Comparison of ENCODE assay signal across 8 mouse cellular contexts in the genomic region with DNA sequence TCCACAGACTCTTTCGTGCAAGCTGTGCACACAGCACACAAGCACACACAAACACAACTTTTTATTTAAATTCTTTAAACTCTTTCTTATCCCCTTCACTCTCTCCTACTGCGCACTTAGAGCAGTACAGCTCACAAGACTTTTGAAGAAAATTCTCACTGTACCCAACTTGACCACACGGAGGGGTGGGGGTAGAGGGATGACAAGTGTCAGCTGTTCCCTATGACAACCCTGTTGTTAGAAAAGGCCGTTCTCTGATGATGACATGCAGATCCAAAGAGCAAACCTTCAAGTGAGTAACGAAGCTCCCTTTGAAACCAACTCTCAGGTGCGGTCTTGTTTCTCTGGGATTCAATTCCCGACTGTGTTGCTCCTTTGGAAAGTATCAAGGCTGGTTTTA. TPM values are rescaled to one million over a fixed set of nuclear protein-coding genes. Genes with fewer than 3 reads are reported as not detected.
A peak's percentile ranks its signal among the peaks of the same experiment; 100 is the strongest.
DNase-seq lines count a peak whose midpoint lies in the region; ATAC-seq and TF ChIP-seq lines count a peak whose summit lies in the region.

No protein-coding gene starts in this region.

- no peak for TF ChIP-seq CTCF in heart, adult 2 months (IDR thresholded peaks at IDR 0.05)
- TF ChIP-seq CTCF in olfactory bulb, adult 2 months (IDR thresholded peaks at IDR 0.05; ENCODE audit: insufficient read depth, low read depth, low read length): no peak

- H3K9ac ChIP-seq in heart, adult 2 months (ENCODE audit: low read depth, low read length): peak overlapping the region; percentile 21; the same call in 1 of the 2 replicates
- H3K9ac ChIP-seq in limb, embryonic 14.5 days (ENCODE audit: low read depth, low read length, severe bottlenecking): peak overlapping the region; percentile 67

- intact Hi-C loops in heart, adult 2 months (cut with DNase I): loop anchor here (1.0 to 10.0 kb wide), 4 partner anchors 65 to 234 kb away; no protein-coding TSS in a partner anchor
- intact Hi-C loops in heart, postnatal 25 days (cut with DNase I): loop anchor here (1.0 to 5.0 kb wide), 4 partner anchors 65 to 1031 kb away; no protein-coding TSS in a partner anchor

- ATAC-seq in erythroid progenitor cell, adult 5-6 weeks (replicated peaks; ENCODE audit: low FRiP score, poor library complexity, severe bottlenecking): peak; percentile 26; the same call in 1 of the 2 replicates
- ATAC-seq in limb, embryonic 14.5 days (ENCODE audit: low FRiP score, low read depth): no peak

- H3K27ac ChIP-seq in heart, adult 2 months: peak overlapping the region; percentile 94
- no peak overlapping the region for H3K27ac ChIP-seq in limb, embryonic 14.5 days (replicated peaks; ENCODE audit: low read depth, low read length)
- no peak overlapping the region; the same call in 1 of the 2 replicates for H3K27ac ChIP-seq in olfactory bulb, adult 2 months (ENCODE audit: insufficient read depth, low read depth, low read length)

- DNase-seq in heart, adult 2 months: no peak
- no peak for DNase-seq in heart, postnatal 25 days (ENCODE audit: low spot score)
- peak; percentile 54 to 62 for DNase-seq in B cell, adult 2 months
- DNase-seq in limb, embryonic 14.5 days (ENCODE audit: low spot score): no peak
- no peak for DNase-seq in yolk sac, embryonic 10.5 days (ENCODE audit: low spot score)
- DNase-seq in ovary, postnatal 10 days (ENCODE audit: low spot score): no peak

- no peaks in the 10 kb centered on the region for H3K9me3 ChIP-seq in limb, embryonic 14.5 days (ENCODE audit: control insufficient read depth, low read length)

- no peak for TF ChIP-seq EP300 in heart, adult 2 months (IDR thresholded peaks at IDR 0.05; ENCODE audit: insufficient read depth, low read depth, low read length)

- no peaks in the 10 kb centered on the region for H3K27me3 ChIP-seq in heart, adult 2 months (ENCODE audit: control insufficient read depth, insufficient read depth, low read length)
- H3K27me3 ChIP-seq in limb, embryonic 14.5 days (ENCODE audit: control insufficient read depth, insufficient read depth, low read length): no peaks in the 10 kb centered on the region

- WGBS in heart, adult 2 months: 29% methylated on average over 7 of the region's 7 CpGs
- WGBS in limb, embryonic 14.5 days: 42% methylated on average over 7 of the region's 7 CpGs
- 30% methylated on average over 7 of the region's 7 CpGs for WGBS in olfactory bulb, adult 2 months

- H3K4me2 ChIP-seq in limb, embryonic 14.5 days (replicated peaks; ENCODE audit: low read depth, low read length, severe bottlenecking): peak overlapping the region; percentile 72

- no peak for TF ChIP-seq POLR2A in heart, adult 2 months (IDR thresholded peaks at IDR 0.05; ENCODE audit: insufficient read depth, low read depth, low read length)
- TF ChIP-seq POLR2A in limb, embryonic 14.5 days (IDR thresholded peaks at IDR 0.05; ENCODE audit: borderline replicate concordance, extremely low read depth, insufficient read depth, insufficient read length): no peak
- no peak for TF ChIP-seq POLR2A in olfactory bulb, adult 2 months (IDR thresholded peaks at IDR 0.05; ENCODE audit: insufficient read depth, low read depth, low read length)

- H3K79me2 ChIP-seq in heart, adult 2 months (replicated peaks; ENCODE audit: control insufficient read depth, insufficient read depth, low read length): no peaks in the 10 kb centered on the region

- peak overlapping the region; percentile 80 for H3K4me3 ChIP-seq in heart, adult 2 months
- peak overlapping the region; percentile 75 for H3K4me3 ChIP-seq in limb, embryonic 14.5 days (replicated peaks; ENCODE audit: low read length)
- H3K4me3 ChIP-seq in olfactory bulb, adult 2 months (ENCODE audit: insufficient read depth, low read depth, low read length): peak overlapping the region; percentile 67

- H3K36me3 ChIP-seq in heart, adult 2 months (ENCODE audit: control insufficient read depth, insufficient read depth, low read length): no peaks in the 10 kb centered on the region
- H3K36me3 ChIP-seq in limb, embryonic 14.5 days (ENCODE audit: control insufficient read depth, insufficient read depth, low read length): no peaks in the 10 kb centered on the region

- H3K4me1 ChIP-seq in heart, adult 2 months (ENCODE audit: control insufficient read depth, insufficient read depth, low read length): no peaks in the 10 kb centered on the region; the same call in 1 of the 2 replicates
- H3K4me1 ChIP-seq in limb, embryonic 14.5 days (ENCODE audit: control insufficient read depth, insufficient read depth, low read length): peaks cover 4% of the 10 kb centered on the region
- no peaks in the 10 kb centered on the region for H3K4me1 ChIP-seq in olfactory bulb, adult 2 months (ENCODE audit: control insufficient read depth, insufficient read depth, low read length)

RNA-seq across cellular contexts. Expression of a gene that starts 0.7 kb away (rescaled TPM):
- 10 to 100 TPM; 24.8 to 30.2 TPM for total RNA-seq in heart, adult 2 months (2021)
- 28.7 and 63.3 TPM in 2 replicates for polyA plus RNA-seq in heart, adult 2 months (2012; rRNA removed)
- total RNA-seq in heart, postnatal 25 days (2021): 10 to 100 TPM; 29.0 to 29.5 TPM
- total RNA-seq in erythroid progenitor cell, adult 5-6 weeks (2015; ENCODE audit: low replicate concordance): 37.3 and 40.0 TPM in 2 replicates
- 3.7 and 17.7 TPM in 2 replicates for total RNA-seq in erythroid progenitor cell, adult 5-6 weeks (2017; ENCODE audit: low replicate concordance)
- polyA plus RNA-seq in limb, embryonic 14.5 days (2012; rRNA removed): 49.3 and 64.3 TPM in 2 replicates
- polyA plus RNA-seq in limb, embryonic 14.5 days (2014; fragmentation: Nextera tagmentation; extraction: Ambion mirVana): 64.2 and 72.3 TPM in 2 replicates
- polyA plus RNA-seq in olfactory bulb, adult 2 months (2012; ENCODE audit: insufficient read depth, insufficient read length, low replicate concordance, missing spikeins): not detected in 2 replicates

RNA-seq across cellular contexts. Expression of a gene that starts 26.8 kb away (rescaled TPM):
- total RNA-seq in heart, adult 2 months (2021): 1 to 10 TPM; 1.0 to 1.2 TPM
- 0.53 and 1.6 TPM in 2 replicates for polyA plus RNA-seq in heart, adult 2 months (2012; rRNA removed)
- 1 to 10 TPM; 1.3 to 1.4 TPM for total RNA-seq in heart, postnatal 25 days (2021)
- 10.8 and 13.8 TPM in 2 replicates for total RNA-seq in erythroid progenitor cell, adult 5-6 weeks (2015; ENCODE audit: low replicate concordance)
- total RNA-seq in erythroid progenitor cell, adult 5-6 weeks (2017; ENCODE audit: low replicate concordance): 1.1 and 11.3 TPM in 2 replicates
- 2.2 and 2.4 TPM in 2 replicates for polyA plus RNA-seq in limb, embryonic 14.5 days (2012; rRNA removed)
- polyA plus RNA-seq in limb, embryonic 14.5 days (2014; fragmentation: Nextera tagmentation; extraction: Ambion mirVana): 2.4 and 2.9 TPM in 2 replicates
- polyA plus RNA-seq in olfactory bulb, adult 2 months (2012; ENCODE audit: insufficient read depth, insufficient read length, low replicate concordance, missing spikeins): not detected in 2 replicates

RNA-seq across cellular contexts. Expression of a gene that starts 27.1 kb away (rescaled TPM):
- total RNA-seq in heart, adult 2 months (2021): under 1 TPM; 0.39 to 0.50 TPM
- polyA plus RNA-seq in heart, adult 2 months (2012; rRNA removed): 0.32 and 0.33 TPM in 2 replicates
- under 1 TPM; 0.31 to 0.36 TPM for total RNA-seq in heart, postnatal 25 days (2021)
- not detected in 2 replicates for total RNA-seq in erythroid progenitor cell, adult 5-6 weeks (2015; ENCODE audit: low replicate concordance)
- not detected in 2 replicates for total RNA-seq in erythroid progenitor cell, adult 5-6 weeks (2017; ENCODE audit: low replicate concordance)
- polyA plus RNA-seq in limb, embryonic 14.5 days (2012; rRNA removed): 0.09 and 0.26 TPM in 2 replicates
- polyA plus RNA-seq in limb, embryonic 14.5 days (2014; fragmentation: Nextera tagmentation; extraction: Ambion mirVana): 0.12 and 0.14 TPM in 2 replicates
- polyA plus RNA-seq in olfactory bulb, adult 2 months (2012; ENCODE audit: insufficient read depth, insufficient read length, low replicate concordance, missing spikeins): not detected in 2 replicates

RNA-seq across cellular contexts. Expression of a gene that starts 33.3 kb away (rescaled TPM):
- not detected for total RNA-seq in heart, adult 2 months (2021)
- not detected in 2 replicates for polyA plus RNA-seq in heart, adult 2 months (2012; rRNA removed)
- total RNA-seq in heart, postnatal 25 days (2021): not detected
- total RNA-seq in erythroid progenitor cell, adult 5-6 weeks (2015; ENCODE audit: low replicate concordance): not detected in 2 replicates
- total RNA-seq in erythroid progenitor cell, adult 5-6 weeks (2017; ENCODE audit: low replicate concordance): not detected in 2 replicates
- polyA plus RNA-seq in limb, embryonic 14.5 days (2012; rRNA removed): not detected in 2 replicates
- not detected in 2 replicates for polyA plus RNA-seq in limb, embryonic 14.5 days (2014; fragmentation: Nextera tagmentation; extraction: Ambion mirVana)
- not detected in 2 replicates for polyA plus RNA-seq in olfactory bulb, adult 2 months (2012; ENCODE audit: insufficient read depth, insufficient read length, low replicate concordance, missing spikeins)

RNA-seq across cellular contexts. Expression of a gene that starts 33.5 kb away (rescaled TPM):
- 1 to 10 TPM in 1 of 2 experiments, under 1 TPM in 1; 0.82 to 2.0 TPM for total RNA-seq in heart, adult 2 months (2021)
- polyA plus RNA-seq in heart, adult 2 months (2012; rRNA removed): 2.5 and 4.0 TPM in 2 replicates
- 1 to 10 TPM; 1.6 to 2.2 TPM for total RNA-seq in heart, postnatal 25 days (2021)
- total RNA-seq in erythroid progenitor cell, adult 5-6 weeks (2015; ENCODE audit: low replicate concordance): not detected in 2 replicates
- not detected in 2 replicates for total RNA-seq in erythroid progenitor cell, adult 5-6 weeks (2017; ENCODE audit: low replicate concordance)
- 0.74 and 0.93 TPM in 2 replicates for polyA plus RNA-seq in limb, embryonic 14.5 days (2012; rRNA removed)
- 0.41 and 0.70 TPM in 2 replicates for polyA plus RNA-seq in limb, embryonic 14.5 days (2014; fragmentation: Nextera tagmentation; extraction: Ambion mirVana)
- polyA plus RNA-seq in olfactory bulb, adult 2 months (2012; ENCODE audit: insufficient read depth, insufficient read length, low replicate concordance, missing spikeins): not detected in 2 replicates

Comparison
In these comparisons a context has a peak if more than half of its experiments do, and no peak if none do; other contexts are left out.
1. DNase-seq: peak in B cell, adult 2 months (2 of 2); none in heart, adult 2 months (0 of 2), heart, postnatal 25 days (single experiment), limb, embryonic 14.5 days (single experiment), yolk sac, embryonic 10.5 days (single experiment) and ovary, postnatal 10 days (single experiment).
2. Peak in every context shown above with its lines, with median percentiles within 50 percentile points of each other: H3K4me3 ChIP-seq.